Mouse (Mus musculus) limb, embryonic 11.5 days (tissue): ENCODE results near the gene Gm10306. TPM values are rescaled to one million over a fixed set of nuclear protein-coding genes. Genes with fewer than 3 reads are reported as not detected.

Experiments
- ATAC-seq: fragments of 200-750 bp; cut with Nextera tagmentation; 2 replicates; pipeline ENCODE4 v1.8.0; 2017; ENCODE audit warnings: low read depth; ENCODE audit not compliant: insufficient number of reproducible peaks, low FRiP score, low TSS enrichment
- DNase-seq: peaks from one replicate; pipeline ENCODE4 v3.0.0-alpha.2; 2015; ENCODE audit warnings: low spot score
- H3K27ac ChIP-seq: fragments of 300-500 bp; sonication (generic); replicated peaks from 2 replicates; pipeline ENCODE4 v1.5.1; 2014; ENCODE audit warnings: low read depth, mild to moderate bottlenecking, low read length
- H3K27me3 ChIP-seq: fragments of 300-500 bp; sonication (generic); 2 replicates; pipeline ENCODE4 v1.6.1; 2014; ENCODE audit warnings: mild to moderate bottlenecking, low read length, mixed read lengths; ENCODE audit not compliant: control insufficient read depth, insufficient read depth
- H3K36me3 ChIP-seq: fragments of 300-500 bp; sonication (generic); 2 replicates; pipeline ENCODE4 v1.6.1; 2014; ENCODE audit warnings: mild to moderate bottlenecking, low read length, moderate library complexity, mixed read lengths; ENCODE audit not compliant: control insufficient read depth, insufficient read depth
- H3K4me1 ChIP-seq: fragments of 300-500 bp; sonication (generic); 2 replicates; pipeline ENCODE4 v1.6.1; 2014; ENCODE audit warnings: low read length, mixed read lengths; ENCODE audit not compliant: control insufficient read depth, insufficient read depth
- H3K4me2 ChIP-seq: fragments of 300-500 bp; sonication (generic); 2 replicates; pipeline ENCODE4 v1.6.1; 2014; ENCODE audit warnings: low read depth, mild to moderate bottlenecking, moderate library complexity; ENCODE audit not compliant: severe bottlenecking
- H3K4me3 ChIP-seq: fragments of 300-500 bp; sonication (generic); 2 replicates; pipeline ENCODE4 v1.5.1; 2014; ENCODE audit warnings: low read depth, low read length
- H3K9ac ChIP-seq: fragments of 300-500 bp; sonication (generic); 2 replicates; pipeline ENCODE4 v1.6.1; 2014; ENCODE audit warnings: mild to moderate bottlenecking, low read length
- H3K9me3 ChIP-seq: fragments of 300-500 bp; sonication (generic); 2 replicates; pipeline ENCODE4 v1.6.1; 2016; ENCODE audit warnings: low read length; ENCODE audit not compliant: control insufficient read depth
- WGBS: fragments of 180-500 bp; shearing (Covaris S2); extraction: QIAGEN DNeasy Blood & Tissue Kit; methylation state at CpG from one replicate; pipeline ENCODE4 v1.1.7; 2014; 5-methylcytosine and 5-hydroxymethylcytosine counted together
- polyA plus RNA-seq: library from polyadenylated mRNA; unstranded; fragments of >200 nt; fragmentation: Nextera tagmentation; extraction: Ambion mirVana; gene quantifications from 2 replicates; pipeline ENCODE4 v1.2.1, GENCODE M21; 2014

Gm10306 gene
- polyA plus RNA-seq, 1 experiment from 2014 or later: 0.40 TPM

GRCm38 (mm10) chr4:94554955-94555494 lies 1.3 kb upstream of the Gm10306 start:
- H3K4me3 ChIP-seq: no peak overlapping the region; the same call in 1 of the 2 replicates

GRCm38 (mm10) chr4:94557145-94557544 lies 799 bp downstream of the Gm10306 start:
- Histone ChIP-seq H3K27me3 (no peaks in the 10 kb centered on the region), H3K36me3 (no peaks in the 10 kb centered on the region), H3K9me3 (no peaks in the 10 kb centered on the region), H3K27ac (no peak overlapping the region), H3K4me1 (no peaks in the 10 kb centered on the region), H3K9ac (no peak overlapping the region), H3K4me2 (no peak overlapping the region), H3K4me3 (no peak overlapping the region)
- no peak for ATAC-seq
- DNase-seq: no peak
- 73% methylated on average over 7 of the region's 7 CpGs for WGBS

More at GRCm38 (mm10) chr4:94554955-94555494, 1.3 kb upstream of the Gm10306 start:
- WGBS: 94% methylated on average over 5 of the region's 5 CpGs
- H3K9ac ChIP-seq: no peak overlapping the region
- no peaks in the 10 kb centered on the region for H3K27me3 ChIP-seq
- no peak overlapping the region for H3K4me2 ChIP-seq
- H3K4me1 ChIP-seq: no peaks in the 10 kb centered on the region
- DNase-seq: no peak
- H3K36me3 ChIP-seq: no peaks in the 10 kb centered on the region
- no peaks in the 10 kb centered on the region for H3K9me3 ChIP-seq
- ATAC-seq: no peak
- H3K27ac ChIP-seq: no peak overlapping the region

GRCm38 (mm10) chr4:94559266-94559665 lies 2.9 kb downstream of the Gm10306 start:
- Histone ChIP-seq H3K36me3 (no peaks in the 10 kb centered on the region), H3K4me1 (no peaks in the 10 kb centered on the region), H3K27ac (no peak overlapping the region), H3K4me3 (no peak overlapping the region), H3K4me2 (no peak overlapping the region), H3K27me3 (no peaks in the 10 kb centered on the region), H3K9me3 (no peaks in the 10 kb centered on the region), H3K9ac (no peak overlapping the region)
- no peak for ATAC-seq
- no peak for DNase-seq
- 66% methylated on average over 2 of the region's 2 CpGs for whole genome bisulfite sequencing

- DNase-seq (no peak), ATAC-seq (no peak)
- no peak overlapping the region for H3K4me2 ChIP-seq
- no peak overlapping the region for H3K4me3 ChIP-seq
- no peaks in the 10 kb centered on the region for H3K9me3 ChIP-seq
- H3K4me1 ChIP-seq: no peaks in the 10 kb centered on the region
- 72% methylated on average over 1 of the region's 1 CpGs for WGBS
- no peak overlapping the region for H3K27ac ChIP-seq
- H3K9ac ChIP-seq: no peak overlapping the region
- no peaks in the 10 kb centered on the region for H3K27me3 ChIP-seq
- H3K36me3 ChIP-seq: no peaks in the 10 kb centered on the region
Observed at GRCm38 (mm10) chr4:94560316-94560715, 4.0 kb downstream of the Gm10306 start.

GRCm38 (mm10) chr4:94561954-94562648 lies 5.8 kb downstream of the Gm10306 start:
- Histone ChIP-seq H3K9me3 (no peaks in the 10 kb centered on the region), H3K4me2 (no peak overlapping the region), H3K27ac (no peak overlapping the region), H3K9ac (no peak overlapping the region), H3K36me3 (no peaks in the 10 kb centered on the region), H3K4me3 (no peak overlapping the region), H3K4me1 (no peaks in the 10 kb centered on the region), H3K27me3 (no peaks in the 10 kb centered on the region)
- DNase-seq (no peak), ATAC-seq (no peak)
- 73% methylated on average over 7 of the region's 7 CpGs for WGBS

- ATAC-seq: no peak
- Histone ChIP-seq H3K4me3 (no peak overlapping the region), H3K36me3 (no peaks in the 10 kb centered on the region), H3K27me3 (no peaks in the 10 kb centered on the region), H3K9me3 (no peaks in the 10 kb centered on the region), H3K4me2 (no peak overlapping the region), H3K27ac (no peak overlapping the region), H3K9ac (no peak overlapping the region), H3K4me1 (no peaks in the 10 kb centered on the region)
- no peak for DNase-seq
Observed at GRCm38 (mm10) chr4:94564297-94564696, 8.0 kb downstream of the Gm10306 start.

- H3K9me3 ChIP-seq: no peaks in the 10 kb centered on the region
- H3K27ac ChIP-seq: no peak overlapping the region
- no peaks in the 10 kb centered on the region for H3K27me3 ChIP-seq
- H3K4me2 ChIP-seq: no peak overlapping the region
- H3K9ac ChIP-seq: no peak overlapping the region
- H3K4me1 ChIP-seq: no peaks in the 10 kb centered on the region
- no peak for DNase-seq
- no peaks in the 10 kb centered on the region; the same call in 1 of the 2 replicates for H3K36me3 ChIP-seq
- WGBS: 94% methylated on average over 4 of the region's 4 CpGs
- H3K4me3 ChIP-seq: no peak overlapping the region
- ATAC-seq: no peak
Observed at GRCm38 (mm10) chr4:94572677-94573076, 16.3 kb downstream of the Gm10306 start.

GRCm38 (mm10) chr4:94591765-94592381 lies 35.5 kb downstream of the Gm10306 start:
- no peak overlapping the region for H3K4me3 ChIP-seq
- no peaks in the 10 kb centered on the region for H3K36me3 ChIP-seq
- H3K27me3 ChIP-seq: no peaks in the 10 kb centered on the region
- no peak for ATAC-seq
- H3K27ac ChIP-seq: no peak overlapping the region
- no peak overlapping the region for H3K4me2 ChIP-seq
- no peaks in the 10 kb centered on the region for H3K9me3 ChIP-seq
- no peak for DNase-seq
- H3K4me1 ChIP-seq: no peaks in the 10 kb centered on the region
- H3K9ac ChIP-seq: no peak overlapping the region
- WGBS: 84% methylated on average over 4 of the region's 4 CpGs
